Mouse (Mus musculus) cerebellum, adult 11 months (tissue): ENCODE results near the gene Mest.

Experiments
- DNase-seq: peaks from one replicate; pipeline ENCODE4 v3.0.0; 2022

Mest gene

GRCm38 (mm10) chr6:30723331-30723730 lies at the start of gene Mest:
Gene Mest, plus strand, starts transcription at chr6:30723547.
- DNase-seq = no peak

- DNase-seq = no peak
Measured at GRCm38 (mm10) chr6:30673764-30674561, 49.4 kb upstream of the Mest start.

DNA sequence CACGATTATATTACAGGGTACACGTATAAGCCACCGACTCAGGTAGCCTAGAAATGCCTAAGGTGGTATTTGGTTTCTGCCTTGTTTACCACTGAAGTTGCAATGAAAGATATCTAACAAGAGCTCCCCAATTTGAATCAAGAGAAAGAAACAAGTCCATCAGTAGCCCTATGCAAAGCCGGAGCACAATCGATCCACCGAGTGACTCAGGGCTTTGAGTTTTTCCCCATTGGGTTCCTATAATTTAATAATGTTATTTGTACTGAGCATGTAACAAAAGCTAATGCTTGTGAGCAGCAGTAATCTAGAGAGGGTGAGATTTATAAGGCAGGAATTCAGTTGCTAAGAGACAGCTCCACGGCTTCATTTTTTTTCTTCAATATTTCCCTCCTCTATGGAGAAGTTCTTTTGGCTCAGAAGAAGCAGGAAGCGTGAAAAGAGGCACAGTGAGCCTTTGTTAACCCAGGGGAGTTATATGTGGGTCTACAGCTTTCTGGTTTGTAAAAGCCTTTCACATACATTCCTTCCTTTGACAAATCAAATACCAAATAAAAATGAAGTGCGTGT lies 48.5 kb upstream of the Mest start:
- DNase-seq = no peak

DNA sequence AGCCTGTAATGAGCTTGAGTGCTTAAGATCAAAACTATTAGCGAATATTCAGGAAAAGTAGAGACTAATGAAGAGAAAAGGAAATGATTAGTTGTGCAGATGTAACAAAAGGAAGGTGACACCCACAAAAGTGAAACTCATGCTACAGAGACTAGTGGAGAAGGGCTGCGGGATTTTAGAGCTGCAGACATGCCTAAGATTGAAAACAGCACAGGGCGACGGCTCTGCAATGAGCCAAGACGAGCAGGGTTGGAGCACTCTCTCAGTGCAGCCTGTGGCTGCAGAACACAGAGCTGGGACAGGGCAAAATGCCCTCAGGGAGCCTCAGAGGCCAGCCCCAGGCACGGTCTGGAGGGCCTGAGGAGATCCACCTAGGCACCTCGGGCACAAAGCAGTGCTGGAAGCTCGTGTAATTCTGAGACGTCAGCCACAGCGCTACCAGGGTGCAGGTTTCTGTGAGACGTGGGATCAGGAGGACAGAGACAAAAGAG lies 48.0 kb upstream of the Mest start:
- peak; percentile 4 for DNase-seq

GRCm38 (mm10) chr6:30676506-30676905 lies 46.8 kb upstream of the Mest start:
- no peak for DNase-seq

DNA sequence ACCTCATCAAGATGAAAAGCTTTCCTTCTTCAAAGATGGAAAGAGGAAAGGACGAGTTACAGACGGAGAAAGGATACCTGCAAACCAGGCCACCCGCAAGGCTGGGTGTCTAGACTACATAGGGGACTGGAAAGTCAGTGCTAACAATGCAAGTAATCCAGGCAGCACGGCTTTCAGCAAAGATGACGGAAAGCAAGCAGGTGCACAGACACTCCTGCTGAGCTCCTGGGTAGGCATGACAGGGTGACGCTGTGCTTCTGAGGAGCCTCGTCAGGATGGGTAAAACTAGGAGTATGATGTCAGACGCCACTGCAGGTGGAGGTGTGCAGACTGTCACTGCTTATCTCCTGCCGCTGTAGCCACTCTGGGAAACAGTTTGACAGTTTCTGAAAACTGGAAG lies 45.8 kb upstream of the Mest start:
- DNase-seq = no peak

GRCm38 (mm10) chr6:30678482-30678881 lies 44.9 kb upstream of the Mest start:
- no peak for DNase-seq

DNA sequence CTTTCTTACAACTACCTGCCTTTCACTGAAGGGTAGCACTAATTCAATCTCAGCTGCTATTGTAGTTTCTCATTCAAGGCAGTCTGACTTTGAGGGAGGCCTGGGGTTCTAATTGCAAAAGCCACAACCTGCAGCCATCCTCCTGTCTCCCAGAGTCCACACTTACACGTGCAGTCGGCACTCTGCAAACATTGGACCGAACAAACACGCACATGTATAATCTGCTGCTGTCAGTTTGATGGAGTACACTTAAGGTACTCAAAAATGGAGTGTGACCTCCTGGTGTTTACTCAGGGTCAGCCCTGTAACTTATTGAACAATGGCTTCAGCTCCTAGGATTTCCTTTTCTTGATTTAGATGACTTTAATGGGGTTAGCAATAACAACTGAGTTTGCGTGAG lies 43.8 kb upstream of the Mest start:
- no peak for DNase-seq

GRCm38 (mm10) chr6:30680442-30680841 lies 42.9 kb upstream of the Mest start:
- no peak for DNase-seq

GRCm38 (mm10) chr6:30681935-30682900 lies 41.1 kb upstream of the Mest start:
- no peak for DNase-seq

DNA sequence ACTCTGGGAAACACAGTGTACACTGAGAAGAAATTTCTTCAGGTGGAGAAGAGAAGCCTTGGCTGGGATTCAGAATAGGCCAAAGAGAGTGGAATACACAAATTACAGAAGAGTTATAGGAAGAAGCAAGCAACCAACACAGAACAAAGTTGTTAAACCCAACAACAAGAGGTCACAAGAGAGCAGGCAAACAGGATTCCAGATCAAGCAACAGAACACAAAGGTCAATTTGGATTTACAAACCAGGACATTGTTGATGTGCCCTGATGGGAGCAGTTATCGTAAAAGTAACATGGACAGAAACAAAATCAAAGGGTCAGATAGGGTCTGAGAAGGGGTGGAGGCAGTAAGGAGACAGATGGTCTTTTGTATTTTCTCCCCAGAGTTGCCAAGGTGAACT lies 38.8 kb upstream of the Mest start:
- no peak for DNase-seq

- DNase-seq = no peak
Measured at GRCm38 (mm10) chr6:30687198-30687597, 36.1 kb upstream of the Mest start.

GRCm38 (mm10) chr6:30692826-30693225 lies 30.5 kb upstream of the Mest start:
- peak; percentile 7 for DNase-seq

DNA sequence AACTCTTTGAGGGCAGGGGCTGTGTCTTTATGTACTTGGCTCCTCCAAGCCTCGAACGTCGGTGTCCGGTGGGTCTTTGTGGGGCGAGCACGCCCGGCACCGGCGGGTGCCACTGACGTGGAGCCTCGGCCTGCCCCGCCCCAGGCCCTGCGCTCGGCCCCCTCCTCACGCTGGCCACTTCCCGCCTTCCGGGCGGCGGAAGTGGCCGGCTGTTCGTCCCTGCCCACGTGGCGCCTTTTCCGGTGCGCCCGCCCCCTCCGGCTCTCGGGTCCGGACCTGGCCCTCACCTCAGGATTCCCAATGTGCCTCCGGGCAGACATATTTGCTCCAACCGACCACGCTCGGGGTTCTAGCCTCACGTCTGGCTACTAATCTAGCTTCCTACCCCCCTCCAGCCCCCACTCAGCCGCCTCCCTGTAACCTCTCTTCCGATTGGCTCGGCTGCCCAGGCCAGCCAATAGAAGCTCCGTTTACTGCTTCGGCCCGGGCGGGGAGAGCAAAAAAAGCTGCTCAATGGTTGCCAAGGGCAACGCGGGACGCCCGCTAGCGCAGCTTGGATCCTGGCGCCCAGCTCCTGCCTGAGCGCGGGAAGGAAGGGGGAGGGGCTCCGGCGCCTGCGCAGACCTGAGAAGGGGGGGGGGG lies 29.9 kb upstream of the Mest start, which contains the start of gene Cep41:
TSS of gene Cep41 (minus strand) at position 400 of the 642 bp plus-strand sequence.
- peak; percentile 97 for DNase-seq

- DNase-seq = peak; percentile 19
Measured at GRCm38 (mm10) chr6:30694209-30694608, 29.1 kb upstream of the Mest start.

GRCm38 (mm10) chr6:30695124-30695523 lies 28.2 kb upstream of the Mest start:
- DNase-seq = no peak

DNA sequence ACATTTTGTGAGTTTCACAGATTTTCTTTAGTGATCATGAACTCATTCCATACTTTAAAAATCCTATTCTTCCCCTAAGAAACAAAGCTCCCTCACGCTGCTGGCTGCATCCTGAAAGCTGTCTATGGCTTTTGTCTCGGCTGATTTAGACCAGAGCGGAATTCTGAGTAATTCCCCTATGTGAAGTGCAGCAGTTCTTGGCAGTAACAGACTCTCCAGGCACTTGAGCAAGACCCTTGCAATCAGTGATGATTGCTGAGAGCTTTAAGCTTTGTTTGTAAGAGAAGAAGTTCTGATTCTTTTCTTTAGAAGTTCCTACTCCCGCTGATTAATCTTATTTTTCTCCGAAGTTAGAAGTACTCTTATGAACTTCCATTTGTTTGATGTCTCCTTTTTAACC lies 25.9 kb upstream of the Mest start:
- DNase-seq = no peak

DNA sequence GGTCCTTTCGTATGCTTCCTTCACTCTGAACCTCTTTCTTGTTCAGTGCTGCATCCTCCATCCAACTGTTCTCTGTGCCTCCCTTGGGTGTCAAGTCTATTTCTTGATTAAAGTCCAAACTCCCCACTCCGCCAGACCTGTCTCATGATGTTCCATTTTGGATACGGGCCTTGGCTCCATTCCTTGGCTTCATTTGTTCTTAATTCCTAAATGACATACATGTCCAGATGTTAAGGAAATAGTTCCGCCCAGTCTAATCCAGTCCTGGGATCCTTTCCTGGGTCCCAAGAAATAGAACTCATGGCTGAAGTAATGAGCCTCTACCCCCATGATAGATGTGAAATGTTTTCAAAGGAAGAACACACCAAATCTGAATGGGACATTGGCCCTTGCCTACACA lies 25.3 kb upstream of the Mest start:
- no peak for DNase-seq

- no peak for DNase-seq
Measured at GRCm38 (mm10) chr6:30700182-30700581, 23.2 kb upstream of the Mest start.

GRCm38 (mm10) chr6:30702881-30703280 lies 20.5 kb upstream of the Mest start:
- DNase-seq = no peak

- no peak for DNase-seq
Measured at GRCm38 (mm10) chr6:30703476-30703875, 19.9 kb upstream of the Mest start.

- no peak for DNase-seq
Measured at GRCm38 (mm10) chr6:30703977-30704602, 19.3 kb upstream of the Mest start.
